Mouse (Mus musculus) left cerebral cortex, postnatal 25 days (tissue): Measurements from ENCODE around the gene Dnah7a. TPM values are rescaled to one million over a fixed set of nuclear protein-coding genes. Genes with fewer than 3 reads are reported as not detected.
"Not testable (repeated sequence)": the region's sequence is repeated elsewhere in the genome, so short reads cannot be mapped to it uniquely, and the experiment has no call there.

Experiments used
- DNase-seq, 2 experiments: peaks; one replicate each; pipeline ENCODE4 v3.0.0; 2022; ENCODE audit warnings: low spot score in 2 of 2, mixed read lengths in 1 of 2
- intact Hi-C: fragments of 180-260 bp; cut with DNase I; formaldehyde crosslinking; loops from one replicate; pipeline ENCODE4 v1.15.1; 2025
- total RNA-seq, 2 experiments: library from RNA; stranded (reverse); gene quantifications; 2 replicates each; pipeline ENCODE4 v1.2.3; 2021

Dnah7a gene
- total RNA-seq, result 1 to 10 TPM; 5.9 to 6.8 TPM

DNA sequence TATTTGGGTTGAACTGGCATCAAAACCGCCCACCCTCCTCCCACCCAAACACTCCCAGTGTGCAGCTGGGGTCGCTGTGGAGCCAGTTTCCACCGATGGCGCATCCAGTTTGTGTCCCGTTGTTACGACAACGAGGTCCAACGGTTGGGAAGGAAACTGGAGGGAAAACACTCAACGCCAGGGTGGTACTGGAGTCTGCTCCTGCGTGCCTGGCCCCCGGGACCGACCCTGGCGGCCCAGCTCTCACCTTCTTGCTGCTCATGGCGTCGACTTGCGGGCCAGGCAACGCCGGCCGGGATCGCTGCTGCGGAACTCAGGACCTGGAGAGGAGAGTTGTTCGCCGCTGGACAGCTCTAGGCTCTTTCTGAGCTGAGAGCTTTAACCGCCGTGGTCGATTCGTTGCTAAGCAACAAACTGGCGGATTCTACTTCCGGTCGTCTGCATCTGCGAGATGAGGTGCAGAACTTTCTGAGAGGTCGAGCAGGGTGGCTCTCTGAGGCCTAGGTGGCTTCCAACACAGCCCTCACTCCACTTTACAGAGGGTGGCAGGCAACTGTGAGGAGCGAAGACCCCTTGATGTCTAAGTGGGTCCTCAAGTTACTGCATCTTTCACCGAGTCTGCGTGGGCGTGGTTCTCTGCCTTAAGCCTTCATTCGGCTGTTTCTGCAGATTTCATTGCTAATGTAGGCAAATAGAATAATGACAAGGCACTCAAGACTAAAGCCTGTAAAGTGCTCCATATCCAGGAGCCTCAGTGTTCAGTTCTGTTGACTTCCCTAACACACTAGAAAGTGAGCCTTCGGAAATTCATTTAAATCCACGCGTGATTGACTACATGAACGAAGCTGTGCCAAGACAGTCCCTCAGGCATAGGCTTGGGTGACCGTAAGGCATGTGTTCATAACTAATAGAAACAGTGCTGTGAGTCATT, at the start of gene Dnah7a:
TSS of gene Dnah7a (minus strand) at position 354 of the 931 bp plus-strand sequence.
- intact Hi-C loops, result no loop called here
- peak; percentile 69 to 72 for DNase-seq

DNA sequence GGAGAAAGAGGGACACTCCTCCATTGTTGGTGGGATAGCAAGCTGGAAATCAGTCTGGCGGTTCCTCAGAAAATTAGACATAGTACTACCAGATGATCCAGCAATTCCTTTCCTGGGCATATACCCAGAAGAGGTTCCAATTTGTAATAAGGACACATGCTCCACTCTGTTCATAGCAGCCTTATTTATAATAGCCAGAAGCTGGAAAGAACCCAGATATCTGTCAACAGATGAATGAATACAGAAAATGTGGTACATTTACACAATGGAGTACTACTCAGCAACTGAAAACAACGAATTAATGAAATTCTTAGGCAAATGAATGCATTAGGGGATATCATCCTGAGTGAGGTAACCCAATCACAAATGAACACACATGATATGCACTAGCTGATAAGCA, 46.9 kb upstream of the Dnah7a start:
- intact Hi-C loops, DNase-seq: not testable (repeated sequence)

DNA sequence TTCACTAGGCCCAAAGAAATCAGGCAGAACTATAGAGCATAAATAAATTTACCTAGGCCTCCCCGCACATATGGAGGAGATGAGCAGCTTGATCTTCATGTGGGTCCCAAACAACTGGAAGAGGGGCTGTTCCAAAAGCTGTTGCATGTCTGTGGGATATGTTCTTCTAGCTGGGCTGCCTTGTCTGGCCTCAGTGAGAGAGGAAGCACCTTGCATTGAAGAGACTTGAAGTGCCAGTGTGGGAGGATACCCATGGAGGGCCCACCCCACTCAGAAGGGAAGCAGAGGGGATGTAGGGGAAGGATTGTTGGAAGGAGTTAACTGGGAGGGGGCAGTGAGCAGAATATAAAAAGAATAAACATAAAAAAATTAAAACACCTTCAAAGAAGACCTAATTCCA, 44.6 kb upstream of the Dnah7a start:
- intact Hi-C loops, result no loop called here
- DNase-seq, result no peak

DNA sequence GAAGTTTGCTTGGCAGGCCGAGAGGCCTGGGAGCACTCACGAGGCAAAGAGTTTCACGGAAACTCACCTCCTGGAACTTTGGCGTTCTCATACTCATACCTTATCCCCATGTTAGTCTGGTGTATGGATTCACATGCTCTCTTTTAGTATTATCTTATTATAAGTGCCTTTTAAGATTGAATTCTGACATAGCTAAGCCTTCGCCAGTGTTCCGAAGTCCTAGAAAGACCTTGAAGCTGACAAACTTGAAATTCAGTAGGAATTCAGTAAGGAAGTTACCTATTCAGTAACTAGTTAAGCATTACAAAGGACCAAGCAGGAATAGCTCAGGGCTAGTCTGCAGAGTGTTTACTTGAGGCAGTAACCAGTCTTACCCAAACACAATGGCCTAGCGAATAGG, 44.1 kb upstream of the Dnah7a start:
- DNase-seq, intact Hi-C loops: not testable (repeated sequence)

DNA sequence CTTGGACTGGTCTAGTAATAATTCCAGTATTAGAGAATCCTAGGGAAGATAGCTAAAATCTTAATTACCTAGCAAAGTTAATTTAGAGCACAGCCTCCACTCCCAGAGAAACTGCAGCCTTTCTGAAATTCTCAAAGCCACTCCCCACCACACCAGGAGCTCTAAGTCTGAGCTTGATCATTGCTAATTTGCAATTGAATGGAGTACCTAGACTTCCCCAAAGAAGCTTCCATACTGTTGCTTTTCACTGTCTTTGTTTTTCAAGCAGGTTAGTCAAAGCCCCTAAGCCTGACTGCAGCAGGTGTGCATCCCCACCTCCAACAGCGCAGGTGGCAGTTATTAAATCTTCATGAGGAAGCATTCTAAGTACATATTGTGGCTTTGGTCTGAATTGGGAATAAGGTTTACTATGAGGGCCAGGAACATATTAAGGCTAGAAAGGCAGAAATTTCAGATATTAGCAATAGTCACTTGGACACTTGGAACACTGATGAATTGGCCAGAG, 43.3 kb upstream of the Dnah7a start:
- DNase-seq, intact Hi-C loops: not testable (repeated sequence)

DNA sequence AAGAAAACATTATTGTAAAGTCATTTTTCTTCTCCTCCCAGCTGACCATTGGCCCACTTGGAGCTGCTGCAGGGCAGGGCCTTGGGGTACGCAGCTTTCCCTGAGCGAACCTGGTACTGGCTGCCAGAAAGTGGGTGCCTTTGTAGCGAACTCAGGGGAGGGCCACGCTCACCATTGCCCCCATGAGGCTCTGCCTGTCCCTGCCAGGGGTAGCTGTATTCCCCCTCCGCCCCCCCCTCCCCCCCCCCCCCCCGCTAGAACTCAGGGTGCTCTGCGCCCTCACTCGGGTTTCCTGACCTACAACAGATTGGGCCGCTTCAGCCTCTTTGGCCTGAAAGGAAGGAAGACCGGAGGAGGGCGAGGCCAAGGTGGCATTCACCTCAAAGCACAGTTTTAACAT, 42.0 kb upstream of the Dnah7a start:
- DNase-seq, result no peak
- intact Hi-C loops, result no loop called here

DNA sequence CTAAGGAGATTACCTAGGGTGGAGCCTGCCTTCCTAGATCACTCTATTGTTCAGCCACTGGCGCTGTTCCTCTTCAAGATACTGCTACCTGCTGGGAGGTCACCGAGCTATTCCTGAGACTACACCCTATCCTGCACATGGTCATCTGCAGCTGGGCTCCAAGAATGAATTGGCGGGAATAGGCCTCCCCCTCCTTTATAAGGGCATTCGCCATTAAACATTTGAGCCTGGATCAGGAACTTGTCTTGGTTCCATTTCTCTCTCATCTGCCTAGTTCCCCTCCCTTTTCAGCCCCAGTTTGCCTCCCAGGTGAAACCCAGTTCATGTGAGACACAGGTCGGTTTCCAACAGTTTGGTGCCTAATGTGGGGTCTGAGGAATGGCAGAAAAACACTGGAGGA, 39.4 kb upstream of the Dnah7a start:
- intact Hi-C loops, result no loop called here
- DNase-seq, result no peak

DNA sequence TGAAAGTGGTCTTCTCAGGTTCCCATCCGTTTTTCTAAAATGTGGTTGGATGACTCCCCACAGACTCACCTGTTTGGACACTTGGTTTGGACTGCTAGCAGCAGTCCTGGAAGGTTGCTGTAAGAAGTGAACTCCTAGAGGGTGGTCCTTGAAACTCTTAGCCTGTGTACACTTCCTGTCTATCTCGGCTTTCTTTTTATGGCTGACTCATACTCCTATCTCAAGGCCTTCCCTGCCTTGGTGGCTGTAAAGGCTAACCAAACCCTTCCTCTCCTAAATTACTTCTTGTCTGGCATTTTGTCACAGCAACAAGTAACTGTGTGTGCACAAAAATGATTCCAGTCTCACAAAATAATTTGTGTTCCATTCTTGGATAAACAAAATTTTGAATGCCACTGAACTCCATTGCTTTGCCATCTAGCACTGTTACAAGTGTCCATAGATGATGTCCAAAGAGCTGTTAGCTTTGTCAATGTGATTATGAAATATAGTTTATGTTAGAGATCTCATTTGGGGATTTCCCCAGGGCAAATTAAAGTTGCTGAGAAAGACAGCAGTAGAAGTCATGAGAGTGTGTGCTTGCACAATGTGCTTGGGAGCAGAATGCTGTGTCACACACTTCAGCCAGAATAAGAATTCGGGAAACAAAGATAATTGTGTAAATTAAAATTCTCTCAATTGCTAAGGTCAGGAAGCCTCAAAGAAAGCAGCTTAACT, 35.3 kb upstream of the Dnah7a start:
- intact Hi-C loops, result no loop called here

DNA sequence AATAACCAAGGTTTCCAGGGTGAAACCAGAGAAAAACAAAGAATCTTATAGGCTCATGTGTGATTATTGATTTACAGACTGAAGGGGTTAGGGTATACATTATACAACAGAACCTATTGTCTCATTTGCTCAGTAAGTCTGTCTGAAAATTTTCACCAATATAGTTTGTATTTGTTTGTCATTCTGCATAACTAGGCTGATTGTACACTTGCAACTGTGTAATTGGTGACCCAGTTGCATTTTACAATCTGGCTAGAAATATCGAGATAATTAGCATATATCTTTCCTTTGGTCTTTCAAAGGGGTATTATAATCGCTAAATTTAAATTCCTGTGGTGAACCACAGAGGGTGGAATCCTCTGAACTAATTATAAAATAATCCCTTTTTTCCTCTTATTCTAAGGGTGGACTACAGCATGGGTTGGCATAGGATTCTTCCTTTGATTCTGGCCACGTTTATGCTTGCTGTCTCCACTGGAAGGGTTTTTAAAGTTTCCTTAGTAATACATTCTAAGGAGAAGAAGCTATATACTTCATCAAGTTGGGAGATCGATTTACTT, 34.3 kb upstream of the Dnah7a start:
- no peak for DNase-seq
- intact Hi-C loops, result no loop called here

More for the DNA sequence above, 35.3 kb upstream of the Dnah7a start:
- DNase-seq, result no peak

DNA sequence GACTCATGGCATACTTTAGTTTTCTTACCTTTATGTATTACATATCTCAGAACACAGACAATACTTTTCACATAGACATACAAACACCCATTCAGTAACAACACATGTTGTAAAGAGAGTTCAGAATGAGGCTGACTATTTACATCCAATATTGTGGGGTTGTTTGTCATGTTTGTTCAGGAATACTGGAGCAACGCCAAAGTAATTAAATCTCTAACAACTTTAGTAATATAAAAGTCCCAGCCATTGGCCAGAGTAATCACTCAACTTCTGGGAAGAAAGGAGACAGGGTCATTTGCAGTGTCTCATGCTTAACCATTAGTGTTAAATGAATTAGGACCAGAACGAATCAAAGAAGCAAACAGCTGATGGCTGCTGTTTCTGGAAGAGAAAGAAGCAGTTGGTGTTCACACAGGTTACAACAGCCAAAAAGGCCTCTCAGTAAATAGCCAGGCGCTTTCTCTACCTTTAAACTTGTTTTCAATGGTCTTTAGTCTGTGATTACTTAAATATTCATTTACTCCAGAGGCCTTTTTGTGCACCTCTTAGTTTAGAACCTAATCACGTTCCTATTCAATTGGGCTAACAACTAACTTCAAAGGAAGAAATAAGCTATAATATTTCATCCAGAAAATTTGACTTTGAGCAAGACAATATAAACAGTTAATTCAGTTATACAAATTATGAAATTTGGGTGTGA, 33.6 kb upstream of the Dnah7a start:
- DNase-seq, intact Hi-C loops: not testable (repeated sequence)

DNA sequence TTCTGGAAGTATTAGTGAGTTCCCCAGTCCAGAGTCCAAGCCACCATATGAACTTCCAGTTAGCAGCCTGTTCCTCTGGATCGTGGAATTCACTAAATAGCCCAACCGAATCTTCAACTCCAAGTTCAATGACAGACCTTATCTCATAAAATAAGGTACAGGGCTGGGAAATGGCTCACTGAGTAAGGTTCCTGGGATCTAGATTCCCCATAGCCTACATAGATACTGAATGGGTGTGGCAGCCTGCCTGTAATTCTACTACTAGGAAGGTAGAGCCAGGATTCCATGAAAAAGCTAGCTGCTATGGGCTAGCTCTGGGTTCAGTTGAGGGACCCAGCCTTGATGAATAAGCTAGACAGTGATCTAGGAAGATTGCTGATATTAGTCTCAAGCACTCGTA, 30.0 kb upstream of the Dnah7a start:
- DNase-seq, result no peak
- intact Hi-C loops, result no loop called here

DNA sequence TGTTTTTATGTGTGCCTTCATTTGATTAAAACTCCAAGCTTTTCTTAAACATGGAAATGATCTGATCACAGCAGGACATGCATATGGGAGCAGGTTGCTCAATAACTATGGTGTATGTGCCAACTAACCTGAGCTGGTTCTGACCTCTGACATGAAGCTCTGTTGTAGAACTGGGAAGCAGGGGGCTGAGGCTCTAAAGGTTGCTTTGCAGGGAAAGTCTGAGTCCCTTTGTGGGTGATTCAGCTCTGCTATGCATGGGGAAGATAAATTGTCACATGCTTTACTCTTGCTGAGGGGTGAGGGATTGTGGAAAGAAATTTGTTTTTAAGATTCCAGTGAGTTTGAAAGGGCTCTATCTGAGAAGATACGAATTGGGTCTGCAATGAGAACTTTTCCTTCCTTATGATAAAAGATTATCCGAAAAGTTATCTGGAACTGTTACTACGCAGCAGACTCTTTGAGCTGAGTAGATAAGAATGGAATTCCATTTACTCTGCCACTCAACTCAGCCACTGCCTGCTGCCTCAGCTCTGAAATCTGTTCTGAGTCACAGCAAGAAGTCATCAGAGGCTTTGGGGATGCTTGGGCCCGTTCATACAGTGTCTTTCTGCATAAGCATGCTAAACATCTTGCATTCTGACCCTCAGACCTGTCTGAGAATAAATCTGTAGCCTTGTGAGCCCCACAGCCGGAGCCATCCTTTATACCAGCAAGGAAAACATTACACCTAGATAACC, 22.1 kb upstream of the Dnah7a start:
- no peak for DNase-seq
- intact Hi-C loops, result no loop called here

DNA sequence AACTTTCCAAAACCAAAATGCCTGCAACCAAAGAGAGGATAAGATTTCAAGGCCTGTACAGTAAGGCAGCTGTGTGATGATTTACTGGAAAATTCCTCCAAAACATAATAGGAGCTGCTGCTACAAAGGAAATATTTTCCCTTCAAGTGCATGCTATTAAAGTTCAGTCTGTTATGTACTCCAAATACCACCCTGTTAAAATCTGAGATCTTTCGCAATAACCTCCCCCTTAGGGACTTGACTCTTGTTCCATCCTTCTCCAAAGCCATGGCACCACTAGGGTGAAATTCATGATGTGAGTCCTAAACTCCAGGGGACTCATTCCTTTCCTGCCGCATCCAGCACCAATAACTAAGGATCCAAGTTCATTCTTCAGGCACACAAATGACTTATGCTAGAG, 20.3 kb upstream of the Dnah7a start:
- no peak for DNase-seq
- intact Hi-C loops, result no loop called here

DNA sequence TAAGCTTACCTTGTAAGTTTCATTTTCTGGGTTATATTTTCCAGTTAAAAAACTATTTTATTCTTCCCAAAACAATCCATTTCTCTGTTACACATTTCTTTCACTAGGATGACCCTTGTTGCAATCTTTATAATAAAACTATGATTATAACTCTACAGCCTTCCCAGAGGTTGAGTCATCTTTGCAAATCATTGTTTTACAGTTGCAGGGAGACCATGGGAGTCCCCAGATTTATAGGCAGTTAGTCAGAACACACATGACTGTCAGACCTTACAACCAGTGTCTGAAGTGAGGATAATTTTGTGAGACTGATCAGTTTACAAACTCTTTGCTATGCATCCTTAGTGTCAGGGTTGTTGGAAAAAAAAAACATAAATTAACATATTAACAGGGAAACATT, 14.8 kb upstream of the Dnah7a start:
- intact Hi-C loops, result no loop called here
- DNase-seq, result no peak

DNA sequence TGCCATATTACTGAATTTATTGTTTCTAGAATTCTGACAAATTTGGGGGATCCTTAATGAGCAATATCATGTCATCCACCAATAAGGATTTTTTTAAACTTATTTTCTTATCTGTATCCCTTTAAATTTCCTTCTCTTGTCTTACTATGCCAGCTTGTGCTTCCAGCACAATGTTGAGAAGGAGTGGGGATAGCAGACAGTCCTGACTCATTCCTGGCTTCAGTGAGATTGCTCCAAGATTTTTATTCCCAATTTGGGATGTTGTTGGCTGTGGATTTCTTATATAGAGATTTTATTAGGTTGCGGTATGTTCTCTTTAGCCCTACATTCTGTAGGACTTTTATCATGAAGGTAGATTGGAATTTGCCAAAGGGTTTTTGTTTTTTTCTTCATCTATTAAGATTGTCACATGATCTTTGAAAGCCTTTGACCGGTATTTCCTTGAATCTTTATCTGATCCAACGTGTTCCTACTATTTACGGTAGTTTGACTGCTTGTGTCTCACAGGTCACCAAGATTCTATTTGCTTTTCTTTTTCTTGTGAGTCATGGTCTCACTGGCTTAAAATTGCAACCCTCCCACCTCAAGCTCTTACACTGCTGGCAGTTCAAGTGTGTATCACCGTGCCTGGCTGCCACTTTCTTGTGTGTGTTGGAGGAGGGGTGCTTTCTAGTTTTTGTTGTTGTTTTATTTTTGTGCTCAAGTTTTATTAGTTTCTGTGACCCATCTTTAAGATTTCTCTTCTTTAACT, 14.2 kb upstream of the Dnah7a start:
- peak in 1 of 2 experiments; percentile 53 for DNase-seq
- intact Hi-C loops, result no loop called here

DNA sequence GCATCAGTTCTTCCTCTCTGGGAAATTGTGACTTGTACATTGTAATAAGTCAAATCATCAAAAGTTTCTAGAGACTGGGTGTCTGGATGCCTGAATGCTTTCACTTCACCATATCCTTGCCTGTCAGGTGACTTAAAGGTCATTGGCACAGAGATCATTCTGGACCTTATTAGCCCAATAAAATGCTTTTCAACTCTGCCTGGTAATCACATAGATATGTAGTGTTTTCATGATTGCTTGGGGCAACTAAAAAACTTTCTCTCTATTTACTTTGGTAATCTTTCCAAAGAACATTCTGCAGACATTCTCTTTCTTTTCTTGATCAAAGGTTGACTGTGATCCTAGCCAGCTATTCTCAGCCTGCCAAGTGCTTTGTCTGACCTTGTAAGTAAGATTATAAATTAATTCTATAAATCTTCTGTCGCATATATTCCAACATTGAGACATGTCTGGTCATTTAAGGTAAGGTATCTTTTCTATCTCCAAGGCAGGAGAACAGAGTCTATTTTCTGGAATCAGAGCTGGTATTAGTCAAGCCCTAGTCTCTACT, 9.5 kb upstream of the Dnah7a start:
- intact Hi-C loops, result loop anchor here (2.0 to 10.0 kb wide), 3 partner anchors 106 to 619 kb away; no protein-coding TSS in a partner anchor

DNA sequence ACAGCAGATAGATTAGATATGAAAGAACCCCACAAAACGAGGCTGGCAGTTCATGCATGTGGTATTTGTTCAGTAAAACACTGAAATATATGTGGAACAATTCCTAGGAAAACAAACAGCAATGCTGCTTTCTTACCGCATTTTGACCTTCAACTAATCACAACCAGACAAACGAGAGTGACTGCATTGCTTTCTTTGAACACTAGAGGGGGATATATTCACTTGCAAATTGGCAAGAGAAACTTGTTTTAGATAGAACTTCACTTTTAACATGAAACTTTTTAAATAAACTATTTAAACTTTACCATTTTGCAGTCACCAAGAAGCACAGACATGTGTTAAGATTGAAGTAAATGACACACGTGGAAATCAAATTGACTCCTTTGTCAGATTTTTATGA, 8.9 kb upstream of the Dnah7a start:
- DNase-seq, result peak; percentile 35 to 78
- intact Hi-C loops, result loop anchor here (2.0 to 10.0 kb wide), 3 partner anchors 107 to 619 kb away; no protein-coding TSS in a partner anchor

More for the DNA sequence above, 9.5 kb upstream of the Dnah7a start:
- DNase-seq, result no peak

DNA sequence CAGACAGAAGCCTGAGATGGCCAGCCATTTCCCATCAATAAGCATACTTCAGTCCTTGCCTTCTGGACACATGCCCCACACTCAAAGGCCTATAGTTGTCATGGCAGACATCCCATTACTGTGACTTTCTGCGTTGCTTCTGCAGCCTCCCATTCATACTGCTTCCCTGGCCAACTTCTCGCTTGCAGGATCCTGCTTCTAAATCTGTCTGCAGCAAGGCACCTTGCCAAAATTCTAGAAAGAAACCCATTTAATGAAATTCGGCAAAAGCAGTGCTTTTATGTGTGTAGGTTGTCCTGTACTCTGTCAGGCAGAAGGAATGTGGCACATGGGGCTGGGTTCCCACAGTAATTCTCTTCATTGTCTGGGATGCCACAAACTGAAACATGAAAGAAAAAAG, 6.8 kb upstream of the Dnah7a start:
- intact Hi-C loops, result loop anchor here (10.0 kb wide), 1 partner anchor 621 kb away; no protein-coding TSS in a partner anchor
- DNase-seq, result peak; percentile 17 to 87
